Mouse (Mus musculus) kidney, embryonic 14.5 days (tissue): Measurements from ENCODE around the gene Slc17a5. TPM values are rescaled to one million over a fixed set of nuclear protein-coding genes. Genes with fewer than 3 reads are reported as not detected.
A peak's percentile ranks its signal among the peaks of the same experiment; 100 is the strongest.
"Not testable (repeated sequence)": the region's sequence is repeated elsewhere in the genome, so short reads cannot be mapped to it uniquely, and the experiment has no call there.

ENCODE experiments used
- ATAC-seq: fragments of 200-750 bp; cut with Nextera tagmentation; 2 replicates; pipeline ENCODE4 v1.8.0; 2017; ENCODE audit warnings: moderate number of reproducible peaks, mild to moderate bottlenecking, moderate TSS enrichment, moderate library complexity; ENCODE audit not compliant: low FRiP score, low TSS enrichment
- H3K27ac ChIP-seq: fragments of 300-500 bp; sonication (generic); 2 replicates; pipeline ENCODE4 v1.5.1; 2014; ENCODE audit warnings: low read depth, mild to moderate bottlenecking, low read length, moderate library complexity, mixed read lengths
- H3K27me3 ChIP-seq: fragments of 300-500 bp; sonication (generic); 2 replicates; pipeline ENCODE4 v1.6.1; 2014; ENCODE audit warnings: mild to moderate bottlenecking, low read length; ENCODE audit not compliant: control insufficient read depth, insufficient read depth
- H3K36me3 ChIP-seq: fragments of 300-500 bp; sonication (generic); 2 replicates; pipeline ENCODE4 v1.6.1; 2014; ENCODE audit warnings: low read length, mixed read lengths; ENCODE audit not compliant: control insufficient read depth, insufficient read depth
- H3K4me1 ChIP-seq: fragments of 300-500 bp; sonication (generic); 2 replicates; pipeline ENCODE4 v1.6.1; 2014; ENCODE audit warnings: low read length, mixed read lengths; ENCODE audit not compliant: control insufficient read depth, insufficient read depth
- H3K4me2 ChIP-seq: fragments of 300-500 bp; sonication (generic); replicated peaks from 2 replicates; pipeline ENCODE4 v1.6.1; 2014; ENCODE audit warnings: low read depth, mild to moderate bottlenecking, low read length
- H3K4me3 ChIP-seq: fragments of 300-500 bp; sonication (generic); 2 replicates; pipeline ENCODE4 v1.5.1; 2014; ENCODE audit warnings: mild to moderate bottlenecking, low read length
- H3K9ac ChIP-seq: fragments of 300-500 bp; sonication (generic); 2 replicates; pipeline ENCODE4 v1.6.1; 2014; ENCODE audit warnings: low read depth, mild to moderate bottlenecking, low read length, moderate library complexity
- H3K9me3 ChIP-seq: fragments of 300-500 bp; sonication (generic); 2 replicates; pipeline ENCODE4 v1.6.1; 2016; ENCODE audit warnings: low read length; ENCODE audit not compliant: control insufficient read depth
- WGBS: fragments of 180-500 bp; shearing (Covaris S2); extraction: QIAGEN DNeasy Blood & Tissue Kit; methylation state at CpG from one replicate; pipeline ENCODE4 v1.1.7; 2014; 5-methylcytosine and 5-hydroxymethylcytosine counted together
- polyA plus RNA-seq: library from polyadenylated mRNA; unstranded; fragments of >200 nt; fragmentation: Nextera tagmentation; extraction: Ambion mirVana; gene quantifications from 2 replicates; pipeline ENCODE4 v1.2.1, GENCODE M21; 2014

Slc17a5 gene
- polyA plus RNA-seq, 1 experiment from 2014 or later, result 16.9 TPM

- WGBS, result 3% methylated on average over 16 of the region's 16 CpGs
- Histone ChIP-seq H3K36me3 (no peaks in the 10 kb centered on the region), H3K9me3 (no peaks in the 10 kb centered on the region), H3K9ac (peak overlapping the region; percentile 63), H3K4me2 (peak overlapping the region; percentile 79), H3K27ac (peak overlapping the region; percentile 90), H3K4me1 (peaks cover 9% of the 10 kb centered on the region; the same call in 1 of the 2 replicates), H3K4me3 (peak overlapping the region; percentile 52), H3K27me3 (no peaks in the 10 kb centered on the region)
- ATAC-seq, result peak; percentile 61; the same call in 1 of the 2 replicates
Observed at GRCm38 (mm10) chr9:78527767-78528381, 60.0 kb downstream of the Slc17a5 start.

DNA sequence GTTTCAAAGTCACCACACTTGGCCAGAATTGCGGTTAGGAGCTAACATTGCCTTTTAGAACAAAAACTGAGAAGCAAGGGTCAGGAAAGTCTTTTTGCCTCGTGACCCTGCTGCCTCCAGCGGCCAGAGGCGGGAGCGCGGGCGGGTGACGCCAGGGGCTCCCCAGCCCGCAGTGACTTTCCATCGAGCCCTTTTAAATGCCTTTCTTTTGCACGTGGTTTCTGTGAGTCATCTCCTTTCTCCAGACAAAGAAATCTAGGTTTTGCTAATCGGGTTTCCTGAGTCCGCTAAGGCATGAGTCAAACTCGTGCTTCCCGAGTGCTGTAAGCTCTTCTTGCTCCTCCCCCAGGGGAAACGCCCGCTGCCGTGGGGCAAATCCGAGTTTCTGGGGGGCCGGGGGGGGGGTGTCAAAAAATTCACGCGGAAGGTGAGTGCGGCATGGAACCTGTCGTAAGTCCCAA is 60.5 kb downstream of the Slc17a5 start:
- Histone ChIP-seq H3K27me3 (no peaks in the 10 kb centered on the region), H3K27ac (peak overlapping the region; percentile 90), H3K9me3 (no peaks in the 10 kb centered on the region), H3K4me1 (peaks cover 6% of the 10 kb centered on the region; the same call in 1 of the 2 replicates), H3K36me3 (no peaks in the 10 kb centered on the region), H3K4me3 (peak overlapping the region; percentile 52), H3K4me2 (peak overlapping the region; percentile 79), H3K9ac (peak overlapping the region; percentile 63)
- WGBS, result under 1% methylated on average over 24 of the region's 24 CpGs
- peak; percentile 75 for ATAC-seq

- H3K27me3 ChIP-seq, result no peaks in the 10 kb centered on the region
- no peak overlapping the region for H3K27ac ChIP-seq
- no peak overlapping the region for H3K9ac ChIP-seq
- H3K4me1 ChIP-seq, result no peaks in the 10 kb centered on the region
- H3K36me3 ChIP-seq, result no peaks in the 10 kb centered on the region
- no peak overlapping the region for H3K4me3 ChIP-seq
- H3K9me3 ChIP-seq, result no peaks in the 10 kb centered on the region
- 92% methylated on average over 2 of the region's 2 CpGs for WGBS
- no peak for ATAC-seq
- H3K4me2 ChIP-seq, result no peak overlapping the region
Observed at GRCm38 (mm10) chr9:78526206-78526605, 61.6 kb downstream of the Slc17a5 start.

- Histone ChIP-seq H3K36me3 (no peaks in the 10 kb centered on the region), H3K9me3 (no peaks in the 10 kb centered on the region), H3K4me3 (no peak overlapping the region), H3K9ac (no peak overlapping the region), H3K4me1 (no peaks in the 10 kb centered on the region), H3K27me3 (no peaks in the 10 kb centered on the region), H3K4me2 (no peak overlapping the region), H3K27ac (no peak overlapping the region)
- WGBS, result 93% methylated on average over 17 of the region's 17 CpGs
- ATAC-seq, result no peak
Observed at GRCm38 (mm10) chr9:78525451-78526135, 62.2 kb downstream of the Slc17a5 start.

- whole genome bisulfite sequencing, result 36% methylated on average over 14 of the region's 14 CpGs
- Histone ChIP-seq H3K4me2 (peak overlapping the region; percentile 84), H3K4me3 (peak overlapping the region; percentile 42), H3K27ac (no peak overlapping the region), H3K4me1 (no peaks in the 10 kb centered on the region; the same call in 1 of the 2 replicates), H3K27me3 (no peaks in the 10 kb centered on the region), H3K36me3 (no peaks in the 10 kb centered on the region), H3K9ac (peak overlapping the region; percentile 61; the same call in 1 of the 2 replicates), H3K9me3 (no peaks in the 10 kb centered on the region)
- ATAC-seq, result no peak
Observed at GRCm38 (mm10) chr9:78521689-78522088, 66.2 kb downstream of the Slc17a5 start.

- no peaks in the 10 kb centered on the region for H3K9me3 ChIP-seq
- 4% methylated on average over 40 of the region's 40 CpGs for WGBS
- H3K4me2 ChIP-seq, result peak overlapping the region; percentile 84
- H3K4me1 ChIP-seq, result no peaks in the 10 kb centered on the region; the same call in 1 of the 2 replicates
- peak; percentile 65 for ATAC-seq
- H3K9ac ChIP-seq, result peak overlapping the region; percentile 61
- H3K36me3 ChIP-seq, result no peaks in the 10 kb centered on the region
- no peaks in the 10 kb centered on the region for H3K27me3 ChIP-seq
- H3K27ac ChIP-seq, result peak overlapping the region; percentile 45
- peak overlapping the region; percentile 42 for H3K4me3 ChIP-seq
Observed at GRCm38 (mm10) chr9:78520780-78521601, 66.8 kb downstream of the Slc17a5 start.

GRCm38 (mm10) chr9:78520127-78520779 is 67.6 kb downstream of the Slc17a5 start:
- no peaks in the 10 kb centered on the region for H3K36me3 ChIP-seq
- H3K27ac ChIP-seq, result peak overlapping the region; percentile 45
- H3K4me3 ChIP-seq, result peak overlapping the region; percentile 42
- H3K9me3 ChIP-seq, result no peaks in the 10 kb centered on the region
- H3K9ac ChIP-seq, result peak overlapping the region; percentile 61
- whole genome bisulfite sequencing, result 5% methylated on average over 15 of the region's 15 CpGs
- no peaks in the 10 kb centered on the region; the same call in 1 of the 2 replicates for H3K4me1 ChIP-seq
- H3K27me3 ChIP-seq, result no peaks in the 10 kb centered on the region
- ATAC-seq, result peak; percentile 88
- H3K4me2 ChIP-seq, result peak overlapping the region; percentile 84

GRCm38 (mm10) chr9:78517237-78517636 is 70.6 kb downstream of the Slc17a5 start:
- H3K9ac ChIP-seq, H3K36me3 ChIP-seq, H3K9me3 ChIP-seq, H3K4me1 ChIP-seq, H3K27me3 ChIP-seq, ATAC-seq, H3K4me2 ChIP-seq, H3K4me3 ChIP-seq, H3K27ac ChIP-seq: not testable (repeated sequence)
- WGBS, result 81% methylated on average over 3 of the region's 3 CpGs
